Comparison of ENCODE assay signal across 22 mouse cellular contexts in genomic region chr17:36972791-36973190, GRCm38 (mm10). TPM values are rescaled to one million over a fixed set of nuclear protein-coding genes. Genes with fewer than 3 reads are reported as not detected.
A peak's percentile ranks its signal among the peaks of the same experiment; 100 is the strongest.
DNase-seq lines count a peak whose midpoint lies in the region; ATAC-seq and TF ChIP-seq lines count a peak whose summit lies in the region.
"Had no signal": no experiment of that assay in that cellular context is flagged by ENCODE, and none has a peak within 500 bp of the region (broad histone marks: within the 10 kb centered on the region; RNA-seq: fewer than 3 reads in every experiment).

No protein-coding gene starts in this region.

- no peak overlapping the region for H3K9ac ChIP-seq in lung, postnatal 0 days (replicated peaks; ENCODE audit: low read depth)
- H3K9ac ChIP-seq in ES-E14 (ENCODE audit: insufficient read depth, low read depth, low read length, poor library complexity, severe bottlenecking) = peak overlapping the region; percentile 84
- H3K9ac ChIP-seq in midbrain, embryonic 11.5 days (ENCODE audit: low read length) = no peak overlapping the region
- H3K9ac ChIP-seq: forebrain, embryonic 12.5 days; limb, embryonic 15.5 days had no signal

- H3K4me3 ChIP-seq in lung, postnatal 0 days (ENCODE audit: low read depth, low read length) = no peak overlapping the region
- no peak overlapping the region for H3K4me3 ChIP-seq in ES-E14 (ENCODE audit: insufficient read depth in 1 of 2, low read depth in 1 of 2, low read length in 2 of 2, poor library complexity in 1 of 2, severe bottlenecking in 1 of 2)
- H3K4me3 ChIP-seq in midbrain, embryonic 11.5 days (ENCODE audit: low read depth, low read length) = no peak overlapping the region
- H3K4me3 ChIP-seq: forebrain, embryonic 12.5 days; limb, embryonic 15.5 days had no signal

- H3K27ac ChIP-seq in lung, postnatal 0 days (ENCODE audit: low read length) = no peak overlapping the region
- H3K27ac ChIP-seq in ES-E14 (ENCODE audit: insufficient read depth, low read depth, low read length, poor library complexity, severe bottlenecking) = peak overlapping the region; percentile 100
- H3K27ac ChIP-seq in midbrain, embryonic 11.5 days (ENCODE audit: low read depth, low read length) = no peak overlapping the region
- H3K27ac ChIP-seq: forebrain, embryonic 12.5 days; hindbrain, postnatal 0 days; limb, embryonic 15.5 days had no signal

- TF ChIP-seq EP300 in lung, postnatal 0 days (IDR thresholded peaks at IDR 0.05) = no peak

- no peaks in the 10 kb centered on the region for H3K36me3 ChIP-seq in lung, postnatal 0 days (ENCODE audit: insufficient read depth, low read length)
- peaks cover 8% of the 10 kb centered on the region for H3K36me3 ChIP-seq in ES-E14 (ENCODE audit: control insufficient read depth, insufficient read depth, low read length, poor library complexity, severe bottlenecking)
- H3K36me3 ChIP-seq in midbrain, embryonic 11.5 days (ENCODE audit: control insufficient read depth, insufficient read depth, low read length) = no peaks in the 10 kb centered on the region
- H3K36me3 ChIP-seq: forebrain, embryonic 12.5 days; limb, embryonic 15.5 days had no signal

- WGBS in lung, postnatal 0 days = 63% methylated on average over 3 of the region's 3 CpGs
- 76% methylated on average over 3 of the region's 3 CpGs for WGBS in midbrain, embryonic 11.5 days

- no peaks in the 10 kb centered on the region for H3K4me1 ChIP-seq in lung, postnatal 0 days (ENCODE audit: insufficient read depth, low read depth, low read length)
- peaks cover 37 to 44% of the 10 kb centered on the region in 2 experiments for H3K4me1 ChIP-seq in ES-E14 (ENCODE audit: control insufficient read depth in 2 of 2, insufficient read depth in 2 of 2, low read length in 2 of 2, poor library complexity in 1 of 2)
- H3K4me1 ChIP-seq in midbrain, embryonic 11.5 days (ENCODE audit: control insufficient read depth, insufficient read depth, low read length) = no peaks in the 10 kb centered on the region
- H3K4me1 ChIP-seq: forebrain, embryonic 12.5 days; limb, embryonic 15.5 days had no signal

- no peaks in the 10 kb centered on the region for H3K27me3 ChIP-seq in lung, postnatal 0 days (replicated peaks; ENCODE audit: insufficient read depth, low read length)
- no peaks in the 10 kb centered on the region for H3K27me3 ChIP-seq in midbrain, embryonic 11.5 days (ENCODE audit: control insufficient read depth, insufficient read depth, low read length)
- H3K27me3 ChIP-seq: forebrain, embryonic 12.5 days; limb, embryonic 15.5 days had no signal

- DNase-seq in lung, postnatal 0 days (ENCODE audit: low spot score) = no peak
- DNase-seq in lung, postnatal 14 days = no peak
- DNase-seq in ES-E14 (ENCODE audit: low read depth, low spot score) (no peak), MN1 (ENCODE audit: low spot score) (no peak)
- peak; percentile 63 for DNase-seq in induced T-regulatory cell, adult 2 months (ENCODE audit: low read depth)
- peak; percentile 41 for DNase-seq in thymus, postnatal 25 days
- DNase-seq in urinary bladder, postnatal 4 days (ENCODE audit: low spot score in 2 of 2) = no peak
- no peak for DNase-seq in midbrain, embryonic 11.5 days (ENCODE audit: low spot score, missing footprints)
- DNase-seq: adrenal gland, postnatal 36 days; cerebellum, adult 2 months; gastrocnemius, postnatal 25 days; kidney, adult 2 months; kidney, postnatal 36 days had no signal

- in situ Hi-C loops in ES-E14 (cut with MboI; ENCODE audit: low sequenced_read_pairs in 2 of 2, unreplicated experiment in 2 of 2) = no loop called here

- H3K4me2 ChIP-seq in lung, postnatal 0 days (replicated peaks; ENCODE audit: low read depth, low read length) = no peak overlapping the region
- no peak overlapping the region for H3K4me2 ChIP-seq in midbrain, embryonic 11.5 days
- H3K4me2 ChIP-seq: forebrain, embryonic 12.5 days; heart, embryonic 11.5 days; limb, embryonic 15.5 days had no signal

- TF ChIP-seq CTCF in lung, postnatal 0 days (IDR thresholded peaks at IDR 0.05) = no peak

- no peaks in the 10 kb centered on the region for H3K9me3 ChIP-seq in lung, postnatal 0 days (ENCODE audit: low read length)
- no peaks in the 10 kb centered on the region for H3K9me3 ChIP-seq in ES-E14 (ENCODE audit: control insufficient read depth, insufficient read depth, low read depth, low read length)
- H3K9me3 ChIP-seq in midbrain, embryonic 11.5 days (ENCODE audit: control insufficient read depth, low read length) = no peaks in the 10 kb centered on the region
- H3K9me3 ChIP-seq: forebrain, embryonic 12.5 days; limb, embryonic 15.5 days had no signal

- ATAC-seq in lung, postnatal 0 days = 0 out of 2 replicates have a peak, but pooled peaks have one; percentile 23
- no peak for ATAC-seq in midbrain, embryonic 11.5 days (ENCODE audit: low FRiP score)
- ATAC-seq: hindbrain, postnatal 0 days; midbrain, embryonic 16.5 days had no signal

TF ChIP-seq in ES-E14, 5 proteins besides CTCF, POLR2A, EP300 and RAD21:
- TF ChIP-seq ZNF384 (IDR thresholded peaks at IDR 0.05; ENCODE audit: low read depth, low read length) = no peak
TF ChIP-seq in ES-E14: peak in this region for 0.

RNA-seq across cellular contexts. Expression of gene 2410137M14Rik, which starts 8.2 kb away (rescaled TPM):
- polyA plus RNA-seq in lung, postnatal 0 days (2015; fragmentation: Nextera tagmentation; extraction: Ambion mirVana) = 0.14 TPM in 1 of 2 replicates, not detected in the other
- 14.8 and 16.9 TPM in 2 replicates for total RNA-seq in ES-E14 (2012; rRNA removed)
- 0.39 TPM in 1 of 2 replicates, not detected in the other for polyA plus RNA-seq in midbrain, embryonic 11.5 days (2014; fragmentation: Nextera tagmentation; extraction: Ambion mirVana)
- total RNA-seq: adrenal gland, postnatal 36 days; gastrocnemius, postnatal 25 days; hindbrain, postnatal 0 days; MEL had no signal
- polyA plus RNA-seq: forebrain, embryonic 12.5 days; heart, embryonic 11.5 days; liver, embryonic 16.5 days; stomach, embryonic 14.5 days had no signal

RNA-seq across cellular contexts. Expression of gene Znrd1as, which starts 14.4 kb away (rescaled TPM):
- polyA plus RNA-seq in lung, postnatal 0 days (2015; fragmentation: Nextera tagmentation; extraction: Ambion mirVana) = 5.1 and 6.1 TPM in 2 replicates
- total RNA-seq in ES-E14 (2012; rRNA removed) = 13.8 and 15.1 TPM in 2 replicates
- polyA plus RNA-seq in midbrain, embryonic 11.5 days (2014; fragmentation: Nextera tagmentation; extraction: Ambion mirVana) = 8.5 and 9.4 TPM in 2 replicates

RNA-seq across cellular contexts. Expression of gene Znrd1, which starts 14.4 kb away (rescaled TPM):
- polyA plus RNA-seq in lung, postnatal 0 days (2015; fragmentation: Nextera tagmentation; extraction: Ambion mirVana) = 63.8 and 72.8 TPM in 2 replicates
- 74.5 and 81.0 TPM in 2 replicates for total RNA-seq in ES-E14 (2012; rRNA removed)
- 83.5 and 86.7 TPM in 2 replicates for polyA plus RNA-seq in midbrain, embryonic 11.5 days (2014; fragmentation: Nextera tagmentation; extraction: Ambion mirVana)

RNA-seq across cellular contexts. Expression of gene H2-M5, which starts 16.5 kb away (rescaled TPM):
- polyA plus RNA-seq in lung, postnatal 0 days (2015; fragmentation: Nextera tagmentation; extraction: Ambion mirVana) = 0.13 and 0.21 TPM in 2 replicates
- total RNA-seq in ES-E14 (2012; rRNA removed) = 49.4 and 55.4 TPM in 2 replicates
- polyA plus RNA-seq in midbrain, embryonic 11.5 days (2014; fragmentation: Nextera tagmentation; extraction: Ambion mirVana) = 0.41 and 0.67 TPM in 2 replicates
- total RNA-seq: adrenal gland, postnatal 36 days; gastrocnemius, postnatal 25 days; heart, postnatal 25 days; MEL had no signal
- polyA plus RNA-seq: liver, embryonic 16.5 days had no signal

RNA-seq across cellular contexts. Expression of gene Ppp1r11, which starts 21.2 kb away (rescaled TPM):
- polyA plus RNA-seq in lung, postnatal 0 days (2015; fragmentation: Nextera tagmentation; extraction: Ambion mirVana) = 96.9 and 108 TPM in 2 replicates
- 76.4 and 108 TPM in 2 replicates for total RNA-seq in ES-E14 (2012; rRNA removed)
- 152 and 157 TPM in 2 replicates for polyA plus RNA-seq in midbrain, embryonic 11.5 days (2014; fragmentation: Nextera tagmentation; extraction: Ambion mirVana)

Comparison
In these comparisons a context has a peak if more than half of its experiments do, and no peak if none do; other contexts are left out.
1. DNase-seq: peak in induced T-regulatory cell, adult 2 months (single experiment) and thymus, postnatal 25 days (single experiment); none in lung, postnatal 0 days (single experiment), lung, postnatal 14 days (single experiment), ES-E14 (single experiment), MN1 (single experiment), urinary bladder, postnatal 4 days (0 of 2) and midbrain, embryonic 11.5 days (single experiment).